Mouse (Mus musculus): ENCODE measurements around the gene Syt16.

DNA sequence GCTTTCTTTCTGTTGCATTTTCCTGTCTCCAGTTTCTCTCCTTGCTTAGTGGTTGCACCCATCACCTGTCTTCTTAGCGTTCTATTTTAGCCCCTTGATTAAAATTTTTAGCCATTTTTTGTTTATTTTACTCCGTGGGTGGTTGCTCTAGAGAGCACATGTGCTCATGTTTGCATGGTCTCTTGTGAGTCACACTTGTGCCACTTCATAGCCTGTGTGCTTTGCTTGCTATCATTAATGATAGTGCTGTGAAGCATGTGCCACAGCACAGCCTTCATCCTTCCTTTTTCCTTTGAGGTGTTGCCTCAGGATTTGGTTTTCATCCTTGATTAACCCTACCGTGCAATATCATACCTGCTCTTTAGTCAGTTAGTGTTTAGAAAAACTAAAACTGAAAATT, 214.7 kb downstream of the Syt16 start:
- no peak for TF ChIP-seq POLR2A (IDR thresholded peaks at IDR 0.05; ENCODE audit: insufficient read length, low read depth)
- no peak for TF ChIP-seq TCF3 (IDR thresholded peaks at IDR 0.05; ENCODE audit: insufficient read length, low read depth)
- no peak for TF ChIP-seq E2F4 (IDR thresholded peaks at IDR 0.05; ENCODE audit: insufficient read depth)
- no peak for TF ChIP-seq CEBPB (IDR thresholded peaks at IDR 0.05; ENCODE audit: insufficient read depth, poor library complexity, severe bottlenecking)
- TF ChIP-seq USF1 (IDR thresholded peaks at IDR 0.05; ENCODE audit: low read depth) = no peak
- TF ChIP-seq POLR2AphosphoS2 (IDR thresholded peaks at IDR 0.05; ENCODE audit: insufficient read length, low read depth) = no peak
- no peak for TF ChIP-seq MYOD1 (IDR thresholded peaks at IDR 0.05; ENCODE audit: control insufficient read depth in 1 of 3, insufficient read length in 2 of 3, low read depth in 2 of 3)
- TF ChIP-seq REST (IDR thresholded peaks at IDR 0.05; ENCODE audit: insufficient read depth, insufficient read length) = no peak
- TF ChIP-seq TCF12 (IDR thresholded peaks at IDR 0.05; ENCODE audit: insufficient read depth, poor library complexity, severe bottlenecking) = no peak
- no peak for TF ChIP-seq MAX (IDR thresholded peaks at IDR 0.05; ENCODE audit: low read depth)
